Mouse (Mus musculus): ENCODE measurements around the gene Nfasc.

The Nfasc gene

DNA sequence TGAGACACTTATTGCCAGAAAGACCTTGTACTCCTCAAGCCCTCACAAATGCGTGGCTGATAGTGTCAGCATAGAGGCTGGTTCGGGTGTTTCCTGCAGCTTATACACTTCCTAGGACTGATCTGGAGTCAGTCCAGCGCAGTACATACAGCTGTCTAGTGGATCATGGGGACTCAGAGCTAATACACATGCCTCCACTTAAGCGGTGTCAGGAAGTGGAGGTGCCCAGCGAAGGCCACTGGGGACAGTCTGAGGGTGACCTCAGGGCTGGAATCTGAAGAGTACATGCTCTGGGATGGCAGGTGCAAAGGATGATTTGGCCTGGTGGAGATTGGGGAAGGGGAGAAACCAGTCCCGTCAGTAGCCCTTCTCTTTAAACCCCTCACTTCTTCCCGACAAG is 200.9 kb downstream of the Nfasc start:
- DNase-seq (ENCODE audit: low read depth) = no peak

- no peak for DNase-seq (ENCODE audit: low read depth)
Observed at GRCm38 (mm10) chr1:132537736-132538135, 203.9 kb downstream of the Nfasc start.

DNA sequence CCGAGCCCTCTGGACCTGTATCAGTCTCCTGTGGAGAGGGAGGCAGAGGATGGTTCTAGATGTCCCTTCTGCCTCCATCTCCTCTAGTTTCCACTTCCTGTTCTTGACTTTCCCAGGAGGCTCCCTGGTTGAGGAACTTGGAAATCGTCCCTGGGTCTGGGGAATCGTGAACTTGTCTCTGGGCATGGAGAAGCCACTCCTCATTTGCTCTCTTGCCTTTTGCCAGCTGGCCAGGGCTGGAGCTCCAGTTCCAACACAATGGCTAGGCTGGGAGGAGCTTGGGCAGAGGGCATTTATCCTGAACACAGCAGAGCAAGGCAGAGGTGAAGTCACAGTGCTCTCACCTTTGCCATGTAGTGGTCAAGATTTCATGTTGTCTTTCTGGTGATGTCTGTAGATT is 205.2 kb downstream of the Nfasc start:
- DNase-seq (ENCODE audit: low read depth) = no peak

DNA sequence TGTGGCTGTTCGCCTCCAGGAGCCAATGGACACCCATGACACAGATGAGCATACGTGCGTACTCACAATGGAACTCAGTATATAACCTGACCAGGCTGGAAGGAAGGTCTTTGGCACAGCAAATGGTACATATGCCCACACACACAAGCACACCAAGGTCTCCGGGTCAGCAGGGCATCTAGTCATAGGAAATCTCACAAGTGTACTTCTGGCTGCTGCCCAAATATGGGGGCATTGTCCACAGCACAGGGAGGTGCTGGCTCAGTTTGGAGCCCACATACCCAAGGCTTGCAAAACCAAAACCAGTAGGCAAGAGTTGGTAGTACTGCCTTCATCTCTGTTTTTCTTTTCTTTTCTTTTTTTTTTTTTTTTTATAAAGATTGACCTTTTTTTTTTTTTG is 206.1 kb downstream of the Nfasc start:
- DNase-seq (ENCODE audit: low read depth) = no peak

DNA sequence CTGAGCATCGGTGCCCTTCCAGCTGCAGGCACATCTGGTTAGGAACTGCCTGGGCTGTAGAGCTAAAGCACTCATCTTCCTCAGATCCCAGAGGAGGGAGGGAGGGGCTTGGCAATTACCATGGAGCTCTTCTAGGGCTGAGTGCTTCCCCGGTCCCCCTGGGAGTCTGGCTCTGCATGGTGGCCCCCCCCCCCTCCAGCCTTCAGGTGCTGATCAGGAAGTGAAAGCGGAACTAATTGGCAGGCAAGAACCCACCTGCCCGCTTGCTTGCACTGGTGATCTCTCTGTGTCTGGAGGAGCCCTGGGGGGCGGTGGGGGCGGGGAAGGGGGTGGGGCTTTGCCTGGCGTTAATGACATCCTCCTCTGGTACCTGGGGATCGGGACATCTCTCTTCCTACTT is 207.8 kb downstream of the Nfasc start:
- no peak for DNase-seq (ENCODE audit: low read depth)

DNA sequence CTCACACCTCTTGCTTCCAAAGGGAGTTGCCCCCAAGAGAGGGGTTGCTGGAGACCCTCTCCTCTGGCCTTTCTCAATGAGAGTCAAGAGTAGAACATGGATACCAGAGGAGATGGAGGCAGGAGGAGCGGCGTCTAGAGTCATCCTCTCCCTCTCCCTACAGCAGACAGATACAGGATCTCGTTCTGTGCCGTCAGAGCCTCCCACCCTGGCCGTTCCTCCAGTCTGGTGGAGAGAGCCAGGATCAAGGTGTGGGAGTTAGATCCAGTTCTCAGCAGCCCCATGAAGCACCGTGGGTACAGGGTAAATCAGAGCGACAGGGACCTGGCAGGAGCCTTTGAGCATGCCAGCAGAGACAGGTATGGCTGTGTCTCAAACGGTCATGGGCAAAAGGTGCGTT is 209.1 kb downstream of the Nfasc start:
- no peak for DNase-seq (ENCODE audit: low read depth)

- DNase-seq (ENCODE audit: low read depth) = no peak
Observed at GRCm38 (mm10) chr1:132530631-132531191, 210.9 kb downstream of the Nfasc start.

DNA sequence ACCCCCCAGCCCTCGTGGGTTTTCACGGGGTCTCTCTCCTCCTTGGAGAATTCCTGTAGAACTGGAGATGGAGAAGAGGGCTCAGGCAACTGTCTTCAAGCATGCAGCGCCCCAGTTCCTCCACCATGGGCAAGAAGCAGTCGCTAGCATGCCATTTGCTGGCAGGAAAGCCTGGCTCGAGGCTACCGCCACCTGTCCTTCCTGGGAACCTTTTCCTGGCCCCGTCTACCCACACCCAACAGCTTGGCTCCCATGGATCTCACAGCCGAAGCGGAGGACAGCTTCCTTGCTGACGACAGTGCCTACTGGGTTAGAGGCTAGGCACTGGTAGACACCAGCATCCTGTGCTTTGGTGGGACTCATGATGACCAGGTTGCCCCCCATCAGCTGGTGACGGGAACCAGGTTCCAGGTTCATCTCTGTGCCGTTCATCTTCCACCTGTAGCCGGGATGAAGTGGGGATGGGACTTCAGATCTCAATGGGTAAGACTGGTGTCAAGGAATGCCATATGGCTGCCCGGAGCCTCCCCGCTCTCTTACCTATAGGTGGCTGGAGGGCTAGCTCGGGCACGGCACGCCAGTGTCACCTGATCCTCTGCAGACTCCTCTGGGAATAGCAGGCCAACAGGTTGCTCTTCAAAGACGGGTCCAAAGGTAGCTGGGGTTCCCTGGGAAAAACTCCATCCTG is 212.8 kb downstream of the Nfasc start:
- no peak for DNase-seq (ENCODE audit: low read depth)

DNA sequence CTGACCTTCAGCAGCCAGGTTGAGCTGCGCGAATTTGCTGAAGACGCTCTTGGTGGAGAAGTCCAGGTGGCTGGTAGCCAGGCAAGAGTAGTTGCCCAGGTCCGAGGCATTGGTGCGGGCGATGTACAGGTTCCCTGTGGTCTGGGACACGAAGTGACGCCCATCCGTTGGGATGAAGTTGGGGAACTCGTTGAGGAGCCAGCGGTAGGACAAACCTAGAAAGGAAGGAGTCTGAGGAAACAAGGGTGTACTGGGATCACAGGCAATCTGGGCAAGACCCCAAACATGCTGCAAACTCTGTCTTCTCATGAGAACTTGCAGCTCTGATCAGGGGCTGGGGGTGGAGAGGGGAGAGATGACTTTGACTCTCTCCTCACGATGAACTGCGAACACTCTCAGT is 213.5 kb downstream of the Nfasc start:
- DNase-seq (ENCODE audit: low read depth) = no peak

- peak; percentile 67 for DNase-seq (ENCODE audit: low read depth)
Observed at GRCm38 (mm10) chr1:132525832-132526231, 215.8 kb downstream of the Nfasc start.

GRCm38 (mm10) chr1:132523920-132524319 is 217.7 kb downstream of the Nfasc start:
- DNase-seq (ENCODE audit: low read depth) = peak; percentile 65

DNA sequence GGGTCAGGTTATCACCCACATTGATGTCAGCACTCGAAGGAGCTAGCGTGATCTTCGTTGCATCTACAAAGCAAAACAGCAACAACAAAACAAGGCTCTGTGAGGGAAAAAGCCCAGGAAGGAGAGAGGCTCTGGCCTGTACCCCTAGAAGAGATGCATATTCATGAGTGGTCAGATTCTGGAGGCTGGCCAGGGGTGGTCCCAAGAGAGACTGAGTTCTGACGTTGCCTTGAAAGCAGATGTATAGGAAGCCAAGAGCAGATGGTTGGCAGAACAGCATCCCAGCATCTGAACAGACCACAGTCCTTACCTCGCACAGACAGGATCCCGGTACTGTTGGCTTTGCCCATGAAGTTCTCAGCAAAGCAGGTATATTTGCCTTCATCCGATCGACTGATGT is 218.5 kb downstream of the Nfasc start:
- no peak for DNase-seq (ENCODE audit: low read depth)

GRCm38 (mm10) chr1:132520764-132521163 is 220.8 kb downstream of the Nfasc start:
- DNase-seq (ENCODE audit: low read depth) = peak; percentile 53

DNA sequence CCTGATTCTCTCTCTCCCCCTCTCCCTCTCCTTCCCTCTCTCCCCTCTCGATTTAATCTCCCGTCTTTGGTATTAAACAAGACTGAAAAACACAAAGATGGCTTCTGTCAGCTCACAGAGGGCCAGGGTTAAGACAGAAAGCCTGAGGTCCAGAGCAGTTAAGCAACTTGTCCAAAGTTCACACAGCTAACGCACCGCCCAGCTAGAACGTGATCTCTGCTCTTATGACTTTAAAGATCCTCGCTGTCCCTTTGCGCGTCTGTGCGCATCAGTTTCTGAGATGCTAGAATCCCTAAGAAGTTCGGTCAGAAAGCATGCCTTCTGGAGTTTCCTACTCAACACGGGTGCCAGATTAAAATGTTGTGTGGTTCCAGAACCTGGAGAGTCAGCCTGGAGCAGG is 221.9 kb downstream of the Nfasc start:
- DNase-seq (ENCODE audit: low read depth) = no peak

- no peak for DNase-seq (ENCODE audit: low read depth)
Observed at GRCm38 (mm10) chr1:132518621-132519020, 223.0 kb downstream of the Nfasc start.

GRCm38 (mm10) chr1:132516776-132517175 is 224.8 kb downstream of the Nfasc start:
- DNase-seq (ENCODE audit: low read depth) = no peak

DNA sequence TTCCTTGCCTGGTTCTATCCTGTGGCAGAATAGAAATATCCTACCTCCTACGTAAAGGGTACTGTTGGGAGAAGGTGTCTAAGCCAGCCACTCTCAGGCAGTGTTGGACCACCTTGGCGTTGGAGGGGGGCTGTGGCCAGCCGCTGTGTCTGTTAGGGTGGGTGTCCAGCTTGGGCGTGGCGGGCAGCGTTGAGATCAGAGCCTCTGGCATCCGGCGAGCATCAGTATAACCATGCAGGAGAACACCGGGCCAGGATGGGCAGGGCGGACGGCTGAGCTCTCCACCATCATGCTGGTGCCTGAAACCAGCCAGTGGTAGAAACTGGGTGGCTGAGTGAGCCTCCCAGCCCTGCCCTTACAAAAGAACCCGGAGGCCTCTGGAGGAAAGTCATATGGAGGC is 226.3 kb downstream of the Nfasc start:
- DNase-seq (ENCODE audit: low read depth) = no peak

Data from induced T-regulatory cell, adult 2 months (primary cell).